Mouse (Mus musculus) right cerebral cortex, postnatal 14 days (tissue): ENCODE measurements around the gene Adamts7.

Experiments used
- DNase-seq: peaks from one replicate; pipeline ENCODE4 v3.0.0; 2022

The Adamts7 gene

GRCm38 (mm10) chr9:90162926-90163748 is at the start of gene Adamts7:
Gene Adamts7, plus strand, starts transcription at chr9:90163069.
- peak; percentile 59 for DNase-seq

DNA sequence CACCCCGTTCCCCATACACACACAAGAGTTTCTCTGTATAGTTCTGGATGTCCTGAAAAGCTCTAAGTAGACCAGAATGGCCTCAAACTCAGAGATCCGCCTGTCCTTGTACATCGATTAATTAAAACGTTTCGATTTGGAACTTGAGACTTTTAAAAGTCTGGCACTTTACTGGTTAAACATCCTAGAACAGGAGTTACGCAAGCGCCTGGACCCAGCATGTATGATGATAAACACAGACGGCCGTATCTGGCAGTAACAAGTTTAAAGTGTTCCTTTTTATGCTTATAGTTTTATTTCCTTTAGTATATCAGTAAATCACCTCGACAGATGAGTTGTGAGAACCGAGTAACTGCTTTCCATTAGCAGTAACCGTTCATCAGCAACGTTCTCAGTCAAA is 49.7 kb upstream of the Adamts7 start:
- DNase-seq: no peak

GRCm38 (mm10) chr9:90113651-90114566 is 49.0 kb upstream of the Adamts7 start:
- DNase-seq: peak; percentile 92

DNA sequence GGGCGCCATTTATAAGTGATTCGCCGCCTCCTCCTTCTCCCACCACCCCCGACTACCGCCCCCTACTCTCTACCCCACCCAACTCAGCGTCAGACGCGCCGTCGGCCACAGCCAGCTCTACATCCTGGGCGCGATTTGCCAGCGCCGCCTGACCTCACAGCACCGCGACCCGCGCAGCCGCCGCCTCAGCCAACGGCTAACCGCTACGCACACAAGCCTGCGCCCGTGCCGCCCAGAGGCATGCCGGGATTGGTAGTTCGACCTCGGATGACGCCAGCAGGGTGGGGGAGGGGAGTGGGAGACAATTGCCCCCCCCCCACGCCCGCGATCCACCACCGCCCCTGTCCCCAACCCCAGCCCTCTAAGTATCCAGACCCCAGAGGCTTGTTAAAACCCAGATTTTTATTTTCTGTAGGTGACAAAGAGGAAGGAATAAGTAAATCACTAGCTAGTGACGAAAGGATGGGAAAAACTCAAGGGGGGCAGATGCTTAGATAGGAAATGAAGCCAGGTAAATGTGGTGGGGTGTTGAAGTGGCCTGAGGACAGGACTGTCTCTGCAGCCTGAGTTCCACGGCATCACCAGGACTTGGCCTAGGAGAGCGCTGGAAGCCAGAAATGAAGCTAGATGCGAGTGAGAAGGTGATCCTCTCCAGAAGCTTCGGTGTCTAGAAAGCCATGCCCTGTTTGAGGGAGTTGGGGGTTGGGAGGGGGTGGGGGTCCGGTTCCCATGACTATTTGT is 48.1 kb upstream of the Adamts7 start, which contains the start of gene Morf4l1:
Gene Morf4l1 (minus strand): TSS at position 208 of the 741 bp plus-strand sequence.
- DNase-seq: peak; percentile 99

- no peak for DNase-seq
These were observed 47.6 kb upstream of the Adamts7 start for GRCm38 (mm10) chr9:90115308-90115700.

DNA sequence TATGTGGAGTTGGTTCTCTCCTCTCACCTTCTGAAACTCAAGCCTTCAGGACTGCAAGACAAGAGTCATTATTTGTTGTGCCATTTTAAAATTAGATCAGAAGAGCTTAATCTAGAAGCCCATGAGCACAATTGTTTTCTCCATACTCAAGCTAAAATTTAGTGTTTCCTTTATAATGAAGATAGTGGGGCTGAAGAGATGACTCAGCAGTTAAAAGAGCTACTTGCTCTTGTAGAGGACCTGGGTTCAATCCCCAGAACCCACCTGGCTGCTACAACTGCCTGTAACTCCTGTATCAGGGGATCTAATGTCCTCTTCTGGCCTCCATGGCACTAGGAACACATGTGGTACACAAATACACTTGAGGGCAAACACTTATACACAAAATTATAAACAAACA is 45.6 kb upstream of the Adamts7 start:
- DNase-seq: no peak

GRCm38 (mm10) chr9:90122246-90122740 is 40.6 kb upstream of the Adamts7 start:
- no peak for DNase-seq

GRCm38 (mm10) chr9:90124156-90124872 is 38.6 kb upstream of the Adamts7 start:
- no peak for DNase-seq

GRCm38 (mm10) chr9:90124873-90125245 is 38.0 kb upstream of the Adamts7 start:
- no peak for DNase-seq

- DNase-seq: no peak
These were observed 37.3 kb upstream of the Adamts7 start for GRCm38 (mm10) chr9:90125416-90126099.

- DNase-seq: peak; percentile 78
These were observed 36.4 kb upstream of the Adamts7 start for GRCm38 (mm10) chr9:90126260-90127010.

GRCm38 (mm10) chr9:90127146-90127545 is 35.7 kb upstream of the Adamts7 start:
- DNase-seq: no peak

GRCm38 (mm10) chr9:90128636-90129201 is 34.1 kb upstream of the Adamts7 start:
- DNase-seq: no peak

DNA sequence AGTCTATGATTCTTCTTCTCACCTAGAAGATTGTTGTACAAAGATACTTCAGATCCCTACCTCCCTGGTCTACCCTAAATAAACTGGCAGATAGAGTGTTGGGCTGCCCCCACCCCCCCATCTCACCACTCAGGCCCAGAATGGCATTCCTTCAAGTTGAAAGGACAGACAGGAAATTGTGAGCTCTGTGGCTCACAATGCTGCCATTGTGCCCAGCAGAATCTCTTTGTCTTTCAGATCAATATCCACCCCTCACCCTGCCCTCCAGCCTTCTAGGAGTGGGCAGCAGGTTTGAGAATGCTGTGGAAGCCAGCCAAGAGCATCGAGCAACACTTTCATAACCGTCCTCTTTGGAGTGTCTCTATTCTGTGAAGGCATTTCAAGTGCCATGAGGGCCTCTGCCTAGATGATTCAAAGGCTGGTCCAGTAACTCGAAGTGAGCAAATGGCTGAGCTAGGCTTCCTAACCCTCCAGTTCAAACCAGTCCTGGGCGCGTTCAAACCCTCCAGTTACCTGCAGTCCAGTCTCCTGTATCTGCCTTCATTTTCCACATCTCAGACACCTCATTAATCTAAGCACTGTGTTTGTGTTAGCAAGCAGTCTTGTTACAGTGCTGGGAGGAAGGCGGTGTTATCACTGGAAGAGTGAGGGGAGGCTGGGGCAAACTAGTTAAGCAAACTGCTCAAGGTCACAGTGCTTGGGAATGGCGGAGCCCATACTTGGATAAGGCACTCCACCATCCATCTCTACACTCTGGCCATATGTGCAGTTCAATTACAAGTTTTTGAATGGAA is 29.1 kb upstream of the Adamts7 start:
- no peak for DNase-seq

GRCm38 (mm10) chr9:90135466-90135865 is 27.4 kb upstream of the Adamts7 start:
- no peak for DNase-seq

DNA sequence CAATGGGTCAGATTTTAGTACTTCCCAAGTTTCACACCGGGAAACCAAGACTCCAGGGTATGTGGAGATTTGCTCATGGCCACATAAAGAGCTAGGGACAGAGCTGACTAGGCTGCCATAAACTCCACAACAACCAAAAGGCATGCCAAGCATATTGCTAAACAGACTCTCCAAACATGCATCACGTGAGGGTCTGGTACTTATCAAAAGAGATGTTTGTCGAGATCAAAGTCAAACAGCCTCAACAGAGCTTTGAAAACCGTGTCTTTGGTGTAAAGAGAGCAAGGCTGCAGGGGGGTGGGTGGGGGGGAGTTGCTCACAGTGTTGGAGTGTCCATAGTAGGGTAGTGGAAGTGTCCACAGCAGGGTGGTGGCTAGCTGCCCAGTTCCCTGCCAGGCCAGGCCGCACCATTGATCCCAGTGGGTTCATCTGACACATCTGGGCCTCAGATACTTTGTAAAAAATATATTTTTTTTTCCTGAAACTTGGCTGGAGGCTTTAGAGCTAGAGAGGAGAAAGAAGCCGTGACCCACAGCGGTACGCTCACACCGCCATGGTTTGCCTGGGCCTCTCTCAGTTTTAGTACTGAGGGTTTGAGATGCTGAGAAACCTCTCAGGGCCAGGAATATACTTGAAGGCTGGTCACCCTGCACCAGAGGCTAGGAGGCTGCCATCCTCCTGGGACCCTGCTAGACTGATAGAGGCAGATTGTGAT is 26.7 kb upstream of the Adamts7 start:
- DNase-seq: no peak

DNA sequence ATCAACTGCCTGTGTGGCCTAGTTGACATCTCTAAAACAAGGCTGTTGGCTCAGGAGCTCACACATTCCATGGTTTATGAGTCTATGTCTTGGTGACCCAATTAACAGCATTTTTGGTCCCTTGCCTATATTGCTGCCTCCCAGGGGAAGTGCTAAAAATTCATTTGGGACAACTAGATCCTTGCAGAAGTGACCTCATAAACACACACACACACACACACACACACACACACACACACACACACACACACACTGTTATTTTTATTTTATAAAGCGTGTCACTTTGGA is 26.2 kb upstream of the Adamts7 start:
- no peak for DNase-seq

DNA sequence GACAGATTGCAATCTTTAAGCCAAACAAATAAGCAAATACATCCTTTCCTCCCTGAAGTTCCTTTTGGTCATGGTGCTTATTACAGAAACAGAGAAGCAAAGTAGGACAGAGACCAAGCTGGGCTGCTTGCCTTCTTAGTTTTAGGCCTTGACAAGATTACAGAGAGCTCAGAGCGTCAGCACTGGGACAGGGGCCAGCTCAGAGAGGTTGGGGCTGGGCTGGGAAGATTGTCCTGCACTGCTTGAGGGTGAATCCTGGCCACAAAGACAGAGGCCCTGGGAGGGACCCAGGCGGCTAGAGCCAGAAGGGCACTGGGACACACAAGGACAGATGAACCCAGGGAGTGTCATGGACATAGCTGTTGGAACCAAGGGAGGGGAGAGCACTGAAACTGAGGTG is 17.1 kb upstream of the Adamts7 start:
- no peak for DNase-seq

GRCm38 (mm10) chr9:90146869-90147268 is 16.0 kb upstream of the Adamts7 start:
- no peak for DNase-seq
